Mouse (Mus musculus): ENCODE results near the gene Jarid2.

DNA sequence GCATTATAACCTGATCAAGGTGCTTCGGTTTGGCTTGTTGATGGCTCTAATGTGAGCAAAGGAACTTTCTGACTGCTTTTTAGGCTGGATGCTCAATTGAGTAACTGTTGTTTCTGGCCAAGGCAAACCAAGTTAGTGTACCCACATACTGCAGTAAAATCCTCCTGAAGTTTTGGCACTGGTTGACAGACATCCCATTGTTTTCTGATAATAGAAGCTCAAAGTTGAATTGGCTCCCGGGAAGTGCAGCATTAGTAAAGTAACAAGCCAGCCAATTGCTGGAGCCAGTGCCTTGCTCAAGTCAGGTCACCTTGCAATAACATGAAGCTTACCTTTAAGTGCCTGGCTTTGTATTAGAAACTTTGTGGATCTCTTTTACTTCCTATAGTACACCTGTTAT is 161.3 kb downstream of the Jarid2 start:
- TF ChIP-seq CTCF (IDR thresholded peaks at IDR 0.05; ENCODE audit: low read depth) (no peak), EP300 (optimal IDR thresholded peaks at IDR 0.05) (no peak)

Measured in stomach, postnatal 0 days (tissue).